ENCODE assay signal across 8 mouse cellular contexts in the genomic region with DNA sequence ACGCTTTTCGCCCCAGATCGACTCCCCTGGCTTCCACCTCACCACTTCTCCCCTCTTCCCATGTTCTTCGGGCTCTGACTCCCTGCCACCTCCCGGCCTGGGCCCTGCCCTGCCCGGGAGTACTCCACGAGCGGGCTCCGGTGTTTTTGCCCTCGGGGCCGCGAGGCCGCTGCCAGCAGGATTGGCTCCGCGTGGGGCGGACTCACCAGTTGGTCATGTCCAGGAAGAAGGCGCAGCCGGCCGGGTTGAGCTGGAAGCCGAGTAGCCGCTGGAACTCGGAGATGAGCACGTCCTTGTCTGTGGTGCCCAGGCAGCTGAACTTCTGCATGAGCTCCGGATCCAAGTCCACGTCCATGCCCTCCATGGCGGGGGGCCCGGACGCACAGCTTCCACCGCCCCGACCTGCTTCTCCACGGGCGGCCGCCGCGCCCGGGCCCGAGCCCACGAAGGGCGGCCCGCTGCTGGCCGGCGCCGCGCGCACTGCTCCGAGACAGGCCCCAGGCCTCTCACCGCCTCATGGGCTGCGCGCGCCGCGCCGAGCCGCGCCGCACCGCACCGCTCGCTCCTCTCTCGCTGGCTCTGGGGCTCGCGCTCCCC. TPM values are rescaled to one million over a fixed set of nuclear protein-coding genes. Genes with fewer than 3 reads are reported as not detected.
DNase-seq lines count a peak whose midpoint lies in the region; ATAC-seq and TF ChIP-seq lines count a peak whose summit lies in the region.

No protein-coding gene starts in this region.

- no peak for TF ChIP-seq EP300 in ES-Bruce4 (IDR thresholded peaks at IDR 0.05; ENCODE audit: insufficient read depth, low read depth, low read length)

- under 1% methylated on average over 43 of the region's 62 CpGs for WGBS in forebrain, embryonic 15.5 days

- peak; percentile 91 for ATAC-seq in forebrain, embryonic 15.5 days (replicated peaks)
- ATAC-seq in megakaryocyte progenitor cell, adult 5-6 weeks (replicated peaks; ENCODE audit: poor library complexity) = no peak

- TF ChIP-seq POLR2A in ES-Bruce4 (IDR thresholded peaks at IDR 0.05; ENCODE audit: insufficient read depth, low read length) = no peak
- TF ChIP-seq POLR2A in bone marrow macrophage, adult 2 months (IDR thresholded peaks at IDR 0.05; ENCODE audit: borderline replicate concordance, low read depth, low read length) = no peak

- peak overlapping the region; percentile 83 for H3K4me2 ChIP-seq in forebrain, embryonic 15.5 days (replicated peaks)

- H3K27me3 ChIP-seq in ES-Bruce4 (ENCODE audit: control insufficient read depth, insufficient read depth, low read length, poor library complexity, severe bottlenecking) = no peaks in the 10 kb centered on the region
- no peaks in the 10 kb centered on the region for H3K27me3 ChIP-seq in forebrain, embryonic 15.5 days

- peak overlapping the region; percentile 87 for H3K4me3 ChIP-seq in ES-Bruce4 (ENCODE audit: low read depth, low read length)
- H3K4me3 ChIP-seq in bone marrow macrophage, adult 2 months (ENCODE audit: insufficient read depth, low read length) = peak overlapping the region; percentile 95
- peak overlapping the region; percentile 82 for H3K4me3 ChIP-seq in forebrain, embryonic 15.5 days

- DNase-seq in heart, postnatal 4 days = peak; percentile 71
- DNase-seq in layer of hippocampus, adult 9-10 months (ENCODE audit: low spot score) = peak; percentile 21
- peak; percentile 63 for DNase-seq in lung, postnatal 10 days
- DNase-seq in right cerebral cortex, postnatal 10 days (ENCODE audit: low spot score in 2 of 2) = peak; percentile 57 to 75

- H3K4me1 ChIP-seq in ES-Bruce4 (ENCODE audit: control insufficient read depth, insufficient read depth, low read length) = peaks cover 1% of the 10 kb centered on the region
- H3K4me1 ChIP-seq in bone marrow macrophage, adult 2 months (ENCODE audit: control insufficient read depth, insufficient read depth, low read length) = peaks cover 24% of the 10 kb centered on the region
- H3K4me1 ChIP-seq in forebrain, embryonic 15.5 days = peaks cover 31% of the 10 kb centered on the region

- H3K9ac ChIP-seq in ES-Bruce4 (ENCODE audit: low read depth, poor library complexity, severe bottlenecking) = peak overlapping the region; percentile 86
- H3K9ac ChIP-seq in forebrain, embryonic 15.5 days (replicated peaks) = peak overlapping the region; percentile 89

- H3K27ac ChIP-seq in ES-Bruce4 (ENCODE audit: insufficient read depth, low read length) = no peak overlapping the region
- peak overlapping the region; percentile 68 for H3K27ac ChIP-seq in bone marrow macrophage, adult 2 months (ENCODE audit: insufficient read depth, low read depth, low read length)
- H3K27ac ChIP-seq in forebrain, embryonic 15.5 days (replicated peaks) = peak overlapping the region; percentile 68

- no peak for TF ChIP-seq CTCF in ES-Bruce4 (IDR thresholded peaks at IDR 0.05; ENCODE audit: low read depth, low read length)
- no peak for TF ChIP-seq CTCF in bone marrow macrophage, adult 2 months (IDR thresholded peaks at IDR 0.05; ENCODE audit: low read depth, low read length)

- no peaks in the 10 kb centered on the region for H3K36me3 ChIP-seq in ES-Bruce4 (ENCODE audit: control insufficient read depth, insufficient read depth, low read length, poor library complexity, severe bottlenecking)
- no peaks in the 10 kb centered on the region for H3K36me3 ChIP-seq in forebrain, embryonic 15.5 days

- no peaks in the 10 kb centered on the region for H3K9me3 ChIP-seq in ES-Bruce4 (replicated peaks; ENCODE audit: control insufficient read depth, insufficient read depth, low read length, poor library complexity, severe bottlenecking)
- H3K9me3 ChIP-seq in forebrain, embryonic 15.5 days = no peaks in the 10 kb centered on the region

RNA-seq across cellular contexts. Expression of gene D17Wsu92e, which starts 0.4 kb away (rescaled TPM):
- 90.6 and 95.0 TPM in 2 replicates for polyA plus RNA-seq in ES-Bruce4 (2011; ENCODE audit: insufficient read depth, insufficient read length, low read depth, missing spikeins)
- polyA plus RNA-seq in bone marrow macrophage, adult 2 months (2012; ENCODE audit: insufficient read depth, insufficient read length, missing spikeins) = 75.8 and 81.8 TPM in 2 replicates
- polyA plus RNA-seq in forebrain, embryonic 15.5 days (2015; fragmentation: Nextera tagmentation; extraction: Ambion mirVana) = 10.6 and 10.8 TPM in 2 replicates
- total RNA-seq in heart, postnatal 4 days (2021) = 100 to 1,000 TPM; 104 to 107 TPM
- total RNA-seq in megakaryocyte progenitor cell, adult 5-6 weeks (2015) = 27.6 and 32.4 TPM in 2 replicates
- total RNA-seq in megakaryocyte progenitor cell, adult 5-6 weeks (2017) = 46.4 and 57.5 TPM in 2 replicates

RNA-seq across cellular contexts. Expression of gene Snrpc, which starts 17.9 kb away (rescaled TPM):
- polyA plus RNA-seq in ES-Bruce4 (2011; ENCODE audit: insufficient read depth, insufficient read length, low read depth, missing spikeins) = 266 and 268 TPM in 2 replicates
- polyA plus RNA-seq in bone marrow macrophage, adult 2 months (2012; ENCODE audit: insufficient read depth, insufficient read length, missing spikeins) = 105 and 113 TPM in 2 replicates
- polyA plus RNA-seq in forebrain, embryonic 15.5 days (2015; fragmentation: Nextera tagmentation; extraction: Ambion mirVana) = 299 and 322 TPM in 2 replicates
- 100 to 1,000 TPM in 1 of 2 experiments, 10 to 100 TPM in 1; 94.2 to 102 TPM for total RNA-seq in heart, postnatal 4 days (2021)
- total RNA-seq in megakaryocyte progenitor cell, adult 5-6 weeks (2015) = 147 and 154 TPM in 2 replicates
- 128 and 132 TPM in 2 replicates for total RNA-seq in megakaryocyte progenitor cell, adult 5-6 weeks (2017)

RNA-seq across cellular contexts. Expression of gene Uhrf1bp1, which starts 36.2 kb away (rescaled TPM):
- 18.4 and 22.3 TPM in 2 replicates for polyA plus RNA-seq in ES-Bruce4 (2011; ENCODE audit: insufficient read depth, insufficient read length, low read depth, missing spikeins)
- 7.5 TPM in 2 replicates for polyA plus RNA-seq in bone marrow macrophage, adult 2 months (2012; ENCODE audit: insufficient read depth, insufficient read length, missing spikeins)
- 5.2 and 5.3 TPM in 2 replicates for polyA plus RNA-seq in forebrain, embryonic 15.5 days (2015; fragmentation: Nextera tagmentation; extraction: Ambion mirVana)
- 10 to 100 TPM; 20.7 to 21.9 TPM for total RNA-seq in heart, postnatal 4 days (2021)
- 6.0 and 8.1 TPM in 2 replicates for total RNA-seq in megakaryocyte progenitor cell, adult 5-6 weeks (2015)
- 8.4 and 9.3 TPM in 2 replicates for total RNA-seq in megakaryocyte progenitor cell, adult 5-6 weeks (2017)

Comparison
In these comparisons a context has a peak if more than half of its experiments do, and no peak if none do; other contexts are left out.
1. DNase-seq: peak in every context shown above with its lines; median percentile 71 in heart, postnatal 4 days; 66 in right cerebral cortex, postnatal 10 days; 63 in lung, postnatal 10 days; 21 in layer of hippocampus, adult 9-10 months.